Mouse (Mus musculus) c-Kit-positive CD71-negative TER-119-negative erythroid progenitor cells, embryonic 14.5 days (primary cell): ENCODE measurements around the gene Vmn2r52.
"Not testable (repeated sequence)": the region's sequence is repeated elsewhere in the genome, so short reads cannot be mapped to it uniquely, and the experiment has no call there.

Experiments used
- DNase-seq: peaks from one replicate; pipeline ENCODE4 v3.0.0-alpha.2; 2013; ENCODE audit warnings: low read depth

The Vmn2r52 gene

GRCm38 (mm10) chr7:10176473-10176872 is at the start of gene Vmn2r52:
Gene Vmn2r52, minus strand, starts transcription at chr7:10176573.
- DNase-seq, result no peak

DNA sequence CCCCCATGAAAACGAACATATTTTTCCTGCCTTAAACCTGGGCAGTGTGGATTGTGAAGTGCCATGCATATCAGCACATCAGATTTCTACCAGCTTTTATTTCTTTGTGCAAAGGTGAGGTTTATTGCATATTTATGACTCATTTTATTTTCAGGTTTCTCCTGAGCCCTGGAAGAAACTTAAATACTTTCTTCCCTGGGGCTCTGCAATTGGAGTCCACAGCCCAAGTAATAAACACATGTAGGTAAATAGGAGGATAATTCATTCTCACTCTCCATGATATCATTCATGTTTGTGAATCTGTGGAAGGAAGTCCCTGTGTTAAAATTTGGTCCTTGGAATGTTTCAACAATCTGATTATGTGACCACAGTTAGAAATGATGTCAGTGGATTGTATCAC is 70.7 kb downstream of the Vmn2r52 start, which contains the start of gene Vmn2r51:
Vmn2r51 (minus strand) TSS at position 101 of the 400 bp plus-strand sequence.
- DNase-seq, result not testable (repeated sequence)
